Mouse (Mus musculus): ENCODE measurements around the gene Aldh3b3. TPM values are rescaled to one million over a fixed set of nuclear protein-coding genes. Genes with fewer than 3 reads are reported as not detected.

The Aldh3b3 gene
- polyA plus RNA-seq, 1 experiment = 0.07 TPM

DNA sequence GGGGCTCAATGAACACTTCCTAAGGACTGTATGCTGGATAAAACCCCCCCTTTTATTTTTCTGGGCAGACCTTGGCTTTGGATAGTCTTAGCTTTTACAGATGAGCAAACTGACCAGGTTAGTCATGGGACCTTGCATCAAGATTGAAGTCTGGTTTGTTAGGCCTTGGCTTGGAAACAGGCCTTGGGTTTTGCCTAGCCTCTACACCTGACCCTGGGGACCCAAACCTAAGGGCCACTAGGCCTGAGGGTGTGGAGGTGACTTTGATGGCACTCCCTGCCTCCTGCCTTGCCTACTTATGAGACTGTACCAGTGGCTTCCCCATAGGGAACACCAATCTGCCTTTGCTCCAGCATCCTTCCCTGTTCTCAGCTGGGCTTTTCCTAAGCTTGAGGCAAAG, 38.5 kb upstream of the Aldh3b3 start:
- no peak for DNase-seq (ENCODE audit: low read depth in 1 of 2, low spot score in 2 of 2)
- Histone ChIP-seq H3K4me3 (ENCODE audit: extremely low read depth, insufficient read depth, insufficient read length) (no peak overlapping the region), H3K36me3 (ENCODE audit: control insufficient read depth, insufficient read depth, low read length) (no peaks in the 10 kb centered on the region), H3K27ac (ENCODE audit: insufficient read depth, low read length) (no peak overlapping the region), H3K27me3 (ENCODE audit: control insufficient read depth, insufficient read depth, low read length) (no peaks in the 10 kb centered on the region), H3K4me1 (ENCODE audit: control insufficient read depth, insufficient read depth, insufficient read length) (peaks cover 23% of the 10 kb centered on the region)
- TF ChIP-seq POLR2A (IDR thresholded peaks at IDR 0.05; ENCODE audit: low read depth, low read length) = no peak
- no peak for TF ChIP-seq CTCF (IDR thresholded peaks at IDR 0.05; ENCODE audit: extremely low read depth, insufficient read depth, insufficient read length, insufficient replicate concordance)

DNA sequence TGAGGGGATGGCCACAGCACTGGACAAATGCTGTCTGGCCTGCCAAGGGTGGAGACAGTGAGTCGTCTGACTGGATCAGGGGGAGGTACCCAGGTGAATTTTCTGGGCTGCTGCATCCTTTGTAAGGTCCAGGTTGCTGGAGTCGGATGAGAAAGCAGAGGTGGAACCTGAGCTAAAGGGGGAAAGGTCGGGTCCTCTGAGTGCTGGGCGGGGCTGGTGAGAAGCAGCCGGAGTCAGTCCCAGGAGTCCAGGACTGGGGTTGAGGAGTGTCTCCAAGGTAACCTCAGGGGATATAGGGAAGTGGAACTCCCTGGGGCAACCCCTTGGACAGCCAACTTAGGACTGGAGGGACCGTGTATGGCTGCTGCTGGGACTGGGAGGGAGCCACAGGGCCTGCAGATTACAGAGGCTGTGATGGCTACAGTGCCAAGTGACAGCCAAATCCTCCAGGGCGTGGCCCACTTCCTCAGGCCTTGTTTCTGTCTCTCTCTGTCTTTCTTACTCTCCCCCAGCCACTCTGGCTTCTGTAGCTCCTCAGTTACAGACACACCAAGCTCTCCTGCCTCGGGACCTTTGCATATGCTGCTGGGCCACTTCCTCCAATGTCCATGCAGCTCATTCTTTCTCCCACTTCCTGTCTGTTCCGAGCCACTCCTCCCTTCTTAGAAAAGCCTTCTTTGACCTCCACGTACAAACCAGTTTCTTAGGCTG, 35.6 kb upstream of the Aldh3b3 start:
- Histone ChIP-seq H3K36me3 (ENCODE audit: control insufficient read depth, insufficient read depth, low read length) (no peaks in the 10 kb centered on the region), H3K4me1 (ENCODE audit: control insufficient read depth, insufficient read depth, insufficient read length) (peaks cover 27% of the 10 kb centered on the region), H3K4me3 (ENCODE audit: extremely low read depth, insufficient read depth, insufficient read length) (no peak overlapping the region; the same call in 1 of the 2 replicates), H3K27ac (ENCODE audit: insufficient read depth, low read length) (peak overlapping the region; percentile 91), H3K27me3 (ENCODE audit: control insufficient read depth, insufficient read depth, low read length) (no peaks in the 10 kb centered on the region)
- WGBS = 28% methylated on average over 10 of the region's 10 CpGs
- no peak for TF ChIP-seq CTCF (IDR thresholded peaks at IDR 0.05; ENCODE audit: extremely low read depth, insufficient read depth, insufficient read length, insufficient replicate concordance)
- no peak; the same call in 1 of the 2 replicates for TF ChIP-seq POLR2A (IDR thresholded peaks at IDR 0.05; ENCODE audit: low read depth, low read length)
- DNase-seq (ENCODE audit: low read depth in 1 of 2, low spot score in 2 of 2) = no peak

DNA sequence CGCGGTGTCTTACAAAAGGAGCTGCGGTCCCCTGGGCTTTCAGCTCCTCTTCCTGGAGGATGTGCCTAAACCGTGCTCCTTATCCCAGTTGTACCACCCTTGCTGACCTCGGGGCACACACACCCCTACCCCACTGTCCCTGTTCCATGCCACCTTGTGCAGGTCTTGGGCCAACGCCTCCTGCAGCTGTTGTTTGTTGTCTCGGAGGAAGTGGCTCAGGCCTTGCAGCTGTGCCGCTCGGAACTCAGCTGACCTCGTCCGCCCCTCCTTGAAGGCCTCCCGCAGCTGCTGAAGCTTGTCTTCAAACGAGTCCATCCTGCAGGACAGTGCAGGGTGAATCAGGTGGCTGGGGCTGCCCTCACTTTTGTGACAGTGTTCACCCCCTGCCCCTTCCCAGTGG, 34.9 kb upstream of the Aldh3b3 start:
- Histone ChIP-seq H3K4me1 (ENCODE audit: control insufficient read depth, insufficient read depth, insufficient read length) (peaks cover 27% of the 10 kb centered on the region), H3K27me3 (ENCODE audit: control insufficient read depth, insufficient read depth, low read length) (no peaks in the 10 kb centered on the region), H3K4me3 (ENCODE audit: extremely low read depth, insufficient read depth, insufficient read length) (no peak overlapping the region; the same call in 1 of the 2 replicates), H3K27ac (ENCODE audit: insufficient read depth, low read length) (peak overlapping the region; percentile 91), H3K36me3 (ENCODE audit: control insufficient read depth, insufficient read depth, low read length) (no peaks in the 10 kb centered on the region)
- 24% methylated on average over 13 of the region's 13 CpGs for WGBS
- TF ChIP-seq CTCF (IDR thresholded peaks at IDR 0.05; ENCODE audit: extremely low read depth, insufficient read depth, insufficient read length, insufficient replicate concordance) (no peak), POLR2A (IDR thresholded peaks at IDR 0.05; ENCODE audit: low read depth, low read length) (no peak)
- peak in 1 of 2 experiments; percentile 77 for DNase-seq (ENCODE audit: low read depth in 1 of 2, low spot score in 2 of 2)

DNA sequence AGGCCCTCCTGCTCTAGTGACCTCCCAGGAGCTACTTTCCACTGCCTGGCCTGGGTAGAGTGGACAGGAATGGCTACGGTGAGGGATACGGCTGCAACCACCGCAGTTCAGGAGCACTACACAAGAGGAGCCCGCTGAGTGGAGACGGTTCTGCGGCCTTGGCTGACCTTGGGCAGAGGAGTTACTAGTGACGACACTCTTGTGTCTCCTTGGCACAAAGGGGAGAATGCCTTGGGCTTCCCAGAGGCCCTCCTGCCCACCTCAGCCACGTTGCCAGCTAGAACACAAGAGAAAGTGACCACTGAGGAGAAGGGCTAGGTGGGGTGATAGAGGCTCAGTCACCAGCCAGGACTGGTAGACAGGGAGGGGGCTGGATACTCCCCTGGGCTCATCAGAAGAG, 34.3 kb upstream of the Aldh3b3 start:
- no peak for TF ChIP-seq POLR2A (IDR thresholded peaks at IDR 0.05; ENCODE audit: low read depth, low read length)
- TF ChIP-seq CTCF (IDR thresholded peaks at IDR 0.05; ENCODE audit: extremely low read depth, insufficient read depth, insufficient read length, insufficient replicate concordance) = no peak
- WGBS = 69% methylated on average over 8 of the region's 8 CpGs
- peak overlapping the region; percentile 91 for H3K27ac ChIP-seq (ENCODE audit: insufficient read depth, low read length)
- no peaks in the 10 kb centered on the region for H3K36me3 ChIP-seq (ENCODE audit: control insufficient read depth, insufficient read depth, low read length)
- peaks cover 30% of the 10 kb centered on the region for H3K4me1 ChIP-seq (ENCODE audit: control insufficient read depth, insufficient read depth, insufficient read length)
- no peak for DNase-seq (ENCODE audit: low read depth in 1 of 2, low spot score in 2 of 2)
- H3K27me3 ChIP-seq (ENCODE audit: control insufficient read depth, insufficient read depth, low read length) = no peaks in the 10 kb centered on the region
- no peak overlapping the region for H3K4me3 ChIP-seq (ENCODE audit: extremely low read depth, insufficient read depth, insufficient read length)

DNA sequence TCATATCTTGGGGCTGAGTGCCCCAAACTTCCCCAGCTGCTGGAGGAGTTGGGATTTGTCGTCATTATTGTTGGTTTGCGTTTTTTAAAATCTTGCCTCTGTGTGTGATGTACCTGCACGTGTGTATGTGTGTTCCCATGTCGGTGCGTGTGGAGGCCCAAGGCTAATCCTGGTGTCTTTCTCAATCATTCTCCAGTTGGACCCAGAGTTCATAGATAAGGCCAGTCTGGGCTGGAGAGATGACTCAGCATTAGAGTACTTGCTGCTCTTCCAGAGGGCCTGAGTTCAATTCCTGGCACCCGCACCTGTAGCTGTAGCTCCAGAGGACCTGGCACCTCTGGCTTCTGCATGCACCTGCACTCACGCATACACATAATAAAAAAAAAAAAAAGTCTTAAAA, 33.6 kb upstream of the Aldh3b3 start:
- Histone ChIP-seq H3K4me1 (ENCODE audit: control insufficient read depth, insufficient read depth, insufficient read length) (peaks cover 37% of the 10 kb centered on the region), H3K4me3 (ENCODE audit: extremely low read depth, insufficient read depth, insufficient read length) (no peak overlapping the region), H3K36me3 (ENCODE audit: control insufficient read depth, insufficient read depth, low read length) (no peaks in the 10 kb centered on the region), H3K27ac (ENCODE audit: insufficient read depth, low read length) (no peak overlapping the region), H3K27me3 (ENCODE audit: control insufficient read depth, insufficient read depth, low read length) (no peaks in the 10 kb centered on the region)
- no peak for TF ChIP-seq CTCF (IDR thresholded peaks at IDR 0.05; ENCODE audit: extremely low read depth, insufficient read depth, insufficient read length, insufficient replicate concordance)
- 90% methylated on average over 7 of the region's 7 CpGs for WGBS
- no peak for DNase-seq (ENCODE audit: low read depth in 1 of 2, low spot score in 2 of 2)

DNA sequence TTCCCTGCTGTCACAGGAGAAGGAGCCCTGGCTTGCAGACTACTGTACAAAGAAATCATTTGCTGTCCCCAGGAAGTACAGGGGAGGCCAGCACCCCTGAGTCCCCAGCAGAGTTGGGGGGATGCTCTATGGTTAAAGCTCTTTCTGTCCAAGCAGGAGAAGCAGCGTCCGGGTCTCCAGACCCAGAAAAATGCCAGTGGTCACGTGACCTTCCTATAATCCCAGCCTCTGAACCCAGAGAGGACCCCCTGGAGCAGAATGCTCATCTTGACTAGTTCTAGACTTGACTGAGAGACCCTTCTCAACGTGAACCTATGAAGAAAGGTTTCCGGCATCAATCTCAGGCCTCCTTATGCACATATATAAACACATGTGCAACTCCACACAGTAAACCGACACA, 32.6 kb upstream of the Aldh3b3 start:
- H3K27me3 ChIP-seq (ENCODE audit: control insufficient read depth, insufficient read depth, low read length) = no peaks in the 10 kb centered on the region
- 90% methylated on average over 6 of the region's 6 CpGs for WGBS
- DNase-seq (ENCODE audit: low read depth in 1 of 2, low spot score in 2 of 2) = no peak
- H3K4me3 ChIP-seq (ENCODE audit: extremely low read depth, insufficient read depth, insufficient read length) = no peak overlapping the region
- peaks cover 44% of the 10 kb centered on the region for H3K4me1 ChIP-seq (ENCODE audit: control insufficient read depth, insufficient read depth, insufficient read length)
- H3K27ac ChIP-seq (ENCODE audit: insufficient read depth, low read length) = no peak overlapping the region
- TF ChIP-seq CTCF (IDR thresholded peaks at IDR 0.05; ENCODE audit: extremely low read depth, insufficient read depth, insufficient read length, insufficient replicate concordance) (no peak), POLR2A (IDR thresholded peaks at IDR 0.05; ENCODE audit: low read depth, low read length) (no peak)
- no peaks in the 10 kb centered on the region for H3K36me3 ChIP-seq (ENCODE audit: control insufficient read depth, insufficient read depth, low read length)

DNA sequence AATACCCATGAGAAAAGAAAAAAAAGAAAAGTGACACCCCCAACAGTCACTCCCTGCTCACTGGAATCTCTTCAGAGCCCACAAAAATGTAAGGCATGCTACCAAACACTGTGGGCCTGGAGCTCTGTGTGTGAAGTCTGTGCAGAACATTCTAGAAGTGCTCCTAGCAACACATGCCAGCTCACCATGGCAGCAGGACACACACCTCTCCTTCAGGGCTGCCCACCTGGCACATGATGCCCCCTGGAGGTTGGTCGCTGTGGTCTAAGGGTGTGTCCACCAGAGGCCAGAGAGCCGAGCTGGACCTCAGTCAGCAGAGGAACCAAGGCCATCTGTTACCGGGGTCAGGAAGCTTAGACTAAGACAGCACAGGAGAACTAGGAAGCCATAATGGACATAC, 32.2 kb upstream of the Aldh3b3 start:
- TF ChIP-seq POLR2A (IDR thresholded peaks at IDR 0.05; ENCODE audit: low read depth, low read length) (no peak), CTCF (IDR thresholded peaks at IDR 0.05; ENCODE audit: extremely low read depth, insufficient read depth, insufficient read length, insufficient replicate concordance) (no peak)
- DNase-seq (ENCODE audit: low read depth in 1 of 2, low spot score in 2 of 2) = no peak
- Histone ChIP-seq H3K36me3 (ENCODE audit: control insufficient read depth, insufficient read depth, low read length) (no peaks in the 10 kb centered on the region), H3K27ac (ENCODE audit: insufficient read depth, low read length) (no peak overlapping the region), H3K4me1 (ENCODE audit: control insufficient read depth, insufficient read depth, insufficient read length) (peaks cover 46% of the 10 kb centered on the region), H3K4me3 (ENCODE audit: extremely low read depth, insufficient read depth, insufficient read length) (no peak overlapping the region), H3K27me3 (ENCODE audit: control insufficient read depth, insufficient read depth, low read length) (no peaks in the 10 kb centered on the region)
- WGBS = 53% methylated on average over 3 of the region's 3 CpGs
